Mouse (Mus musculus) retina, postnatal 1 day (tissue): ENCODE data around the gene Wdcp.
"Not testable (repeated sequence)": the region's sequence is repeated elsewhere in the genome, so short reads cannot be mapped to it uniquely, and the experiment has no call there.

Experiments used
- DNase-seq: peaks from one replicate; pipeline ENCODE4 v3.0.0-alpha.2; 2012

The Wdcp gene

DNA sequence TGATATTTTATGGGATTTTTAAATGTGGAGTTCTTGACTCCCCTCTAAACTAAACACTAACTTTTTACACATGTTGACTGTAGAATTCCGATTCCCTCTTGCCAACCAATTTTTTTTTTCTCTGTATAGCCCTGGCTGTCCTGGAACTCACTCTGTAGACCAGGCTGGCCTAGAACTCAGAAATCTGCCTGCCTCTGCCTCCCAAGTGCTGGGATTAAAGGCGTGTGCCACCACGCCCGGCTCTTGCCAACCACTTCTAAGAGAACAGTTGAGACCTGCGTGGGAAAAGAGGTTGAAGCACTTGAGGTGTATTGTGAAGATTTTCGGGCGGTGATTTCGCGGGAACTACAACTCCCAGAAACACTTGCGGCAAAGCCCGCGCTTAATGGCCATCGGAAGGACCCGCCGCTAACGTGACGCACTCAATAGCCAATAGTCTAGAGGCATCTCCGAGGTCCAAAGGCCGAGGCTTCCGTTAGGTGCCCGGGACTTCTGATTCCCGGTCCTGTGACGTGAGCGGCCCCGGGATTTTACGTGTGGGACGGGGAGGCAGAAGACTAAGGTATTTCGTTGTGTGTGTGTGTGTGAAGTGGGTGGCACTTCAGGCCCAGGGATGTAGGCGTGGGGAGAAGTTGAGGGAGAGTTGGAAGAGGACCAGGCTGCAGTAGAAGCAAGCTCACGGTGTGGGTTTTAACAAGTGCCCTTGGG lies at the start of gene Wdcp:
Gene Wdcp (plus strand): TSS at position 414 of the 708 bp plus-strand sequence.
- peak; percentile 95 for DNase-seq

GRCm38 (mm10) chr12:4793718-4794117 lies 49.4 kb upstream of the Wdcp start:
- DNase-seq, result peak; percentile 38

GRCm38 (mm10) chr12:4797471-4797870 lies 45.6 kb upstream of the Wdcp start:
- not testable (repeated sequence) for DNase-seq

- DNase-seq, result no peak
Measured at GRCm38 (mm10) chr12:4811036-4811435, 32.1 kb upstream of the Wdcp start.

- DNase-seq, result no peak
Measured at GRCm38 (mm10) chr12:4811705-4812104, 31.4 kb upstream of the Wdcp start.

GRCm38 (mm10) chr12:4813636-4814035 lies 29.5 kb upstream of the Wdcp start:
- no peak for DNase-seq

DNA sequence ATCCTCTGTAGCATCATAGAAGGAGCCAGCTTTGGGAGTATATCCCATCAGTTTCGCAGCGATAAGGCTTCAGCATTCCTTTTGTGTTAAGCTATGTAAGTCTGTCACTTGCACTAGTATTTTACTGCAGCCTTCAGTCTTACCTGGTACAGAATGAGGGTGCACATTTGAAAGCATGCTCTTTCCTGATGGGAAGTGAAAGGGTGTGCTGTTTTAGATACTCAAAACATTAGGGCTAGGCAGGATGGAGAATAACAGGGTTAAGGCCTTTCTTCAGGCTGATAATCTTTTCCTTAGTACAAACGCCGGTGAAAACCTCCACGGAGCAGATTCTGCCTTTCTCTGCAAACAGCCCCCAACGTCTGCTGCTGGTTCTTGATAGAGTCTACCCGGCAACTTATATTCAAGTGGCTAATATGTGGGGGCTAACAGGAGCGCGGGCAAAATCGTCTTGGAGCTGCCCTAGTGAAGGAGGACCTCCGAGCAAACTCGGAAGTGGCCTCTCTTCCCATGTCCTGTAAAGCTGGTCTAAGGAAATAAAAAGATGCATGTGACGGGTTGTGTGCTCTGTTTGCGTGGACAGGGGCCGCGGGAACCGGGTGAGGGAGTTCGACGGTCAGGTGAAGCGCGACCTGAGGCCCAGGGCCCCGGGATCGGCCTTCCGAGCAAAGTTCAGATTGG lies 26.3 kb upstream of the Wdcp start:
- no peak for DNase-seq

DNA sequence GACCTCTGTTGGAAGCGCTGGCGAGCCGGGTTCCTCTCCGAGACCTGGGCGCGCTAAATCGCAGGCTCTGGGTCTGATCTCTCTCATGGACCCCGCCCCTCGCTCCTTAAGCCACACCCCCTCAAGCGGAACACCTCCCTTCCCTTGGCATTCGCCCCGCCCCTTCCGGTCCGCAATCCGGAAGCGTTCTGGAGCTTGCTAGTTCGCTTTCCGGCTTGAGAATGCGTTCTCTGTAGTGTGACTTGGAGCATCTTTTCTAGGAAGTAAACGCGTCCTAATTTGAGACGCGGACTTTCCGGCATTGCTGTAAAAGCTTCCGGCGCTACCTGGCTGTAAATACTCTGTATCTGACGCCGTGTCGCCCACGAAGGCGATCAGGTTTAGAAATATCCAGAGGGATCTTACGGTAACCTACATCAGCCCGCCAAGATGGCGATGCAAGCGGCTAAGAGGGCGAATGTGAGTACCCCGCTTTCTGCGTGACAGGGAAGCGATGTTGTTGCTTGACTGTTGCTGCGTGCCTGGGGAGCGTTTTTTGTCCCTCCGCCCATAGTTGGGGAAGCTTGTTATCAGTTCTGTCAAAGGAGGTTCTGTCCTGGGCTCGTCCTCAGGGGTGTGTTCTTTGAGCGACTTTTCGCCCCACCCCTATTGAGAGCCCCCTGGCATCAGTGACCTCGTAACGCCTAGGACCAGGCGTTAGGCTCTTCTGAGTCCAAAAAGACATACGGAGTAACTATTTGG lies 25.6 kb upstream of the Wdcp start, which contains the start of gene Sf3b6:
Gene Sf3b6 (plus strand): TSS at position 184 of the 741 bp plus-strand sequence.
- peak; percentile 98 for DNase-seq

- no peak for DNase-seq
Measured at GRCm38 (mm10) chr12:4827256-4827655, 15.8 kb upstream of the Wdcp start.

GRCm38 (mm10) chr12:4836959-4837358 lies 6.1 kb upstream of the Wdcp start:
- DNase-seq, result no peak

DNA sequence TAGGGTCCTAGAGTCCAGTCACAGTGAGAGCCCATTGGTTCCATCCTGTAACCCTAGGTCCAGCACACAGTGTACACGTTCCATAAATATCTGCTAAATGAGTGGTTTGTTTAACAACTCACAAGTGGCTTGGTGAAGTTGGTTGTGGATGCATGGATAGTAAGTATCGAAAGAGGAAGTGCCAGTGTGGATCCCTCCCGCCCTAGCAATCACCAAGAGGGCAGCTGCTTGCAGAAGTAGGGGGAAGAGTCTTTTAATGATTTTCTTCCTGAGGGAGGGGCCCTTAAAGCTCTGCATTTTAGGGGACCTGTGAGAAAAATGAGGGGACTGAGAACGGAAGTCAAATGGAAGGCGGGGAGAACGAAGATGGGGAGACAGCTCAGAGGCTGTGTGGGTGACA lies 3.1 kb upstream of the Wdcp start:
- no peak for DNase-seq

- DNase-seq, result no peak
Measured at GRCm38 (mm10) chr12:4840741-4841140, 2.4 kb upstream of the Wdcp start.

DNA sequence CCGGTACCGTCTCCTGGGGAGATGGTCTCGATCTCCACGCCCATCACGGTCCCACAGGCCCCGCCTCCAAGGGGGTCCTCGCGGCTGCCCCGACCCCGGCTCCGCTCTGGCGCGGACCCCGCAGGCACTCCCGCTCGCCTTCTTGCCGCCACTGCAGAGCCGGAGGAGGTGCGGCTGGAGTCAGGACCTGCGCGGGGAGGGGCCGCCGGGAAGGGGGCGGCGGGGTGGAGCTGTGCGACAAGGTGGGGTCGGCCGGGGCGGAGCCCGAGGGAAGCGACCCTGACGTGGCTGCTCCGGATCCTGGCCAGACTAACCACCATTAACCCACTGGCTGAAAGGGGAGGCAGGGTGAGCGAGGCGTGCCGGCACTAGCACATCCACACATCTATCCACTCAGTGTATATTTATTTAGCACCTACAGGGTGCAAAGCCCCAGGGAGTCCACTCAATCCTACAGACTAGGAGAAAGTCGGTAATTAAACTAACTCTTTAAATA lies 1.7 kb upstream of the Wdcp start, which contains the start of gene Fkbp1b:
Gene Fkbp1b (minus strand): TSS at position 200 of the 496 bp plus-strand sequence.
- peak; percentile 78 for DNase-seq

- DNase-seq, result no peak
Measured at GRCm38 (mm10) chr12:4842456-4842855, 647 bp upstream of the Wdcp start.

- DNase-seq, result peak; percentile 56
Measured at GRCm38 (mm10) chr12:4843741-4844140, 638 bp downstream of the Wdcp start.

- DNase-seq, result no peak
Measured at GRCm38 (mm10) chr12:4856160-4856559, 13.1 kb downstream of the Wdcp start.

DNA sequence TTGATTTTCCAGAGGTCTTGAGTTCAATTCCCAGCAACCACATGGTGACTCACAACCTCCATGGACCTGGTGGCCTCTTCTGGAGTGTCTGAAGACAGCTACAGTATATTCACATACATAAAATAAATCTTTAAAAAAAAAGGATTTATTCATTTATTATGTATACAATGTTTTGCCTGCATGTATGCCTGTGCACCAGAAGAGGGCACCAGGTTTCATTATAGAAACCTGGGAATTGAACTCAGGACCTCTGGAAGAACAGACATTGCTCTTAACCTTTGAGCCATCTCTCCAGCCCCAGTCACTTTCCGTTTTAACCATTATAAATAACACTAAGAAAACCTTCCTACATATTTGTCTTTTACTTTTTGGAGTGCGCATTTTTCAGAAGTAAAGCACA lies 13.7 kb downstream of the Wdcp start:
- DNase-seq, result no peak

- DNase-seq, result no peak
Measured at GRCm38 (mm10) chr12:4859241-4859914, 16.3 kb downstream of the Wdcp start.

GRCm38 (mm10) chr12:4862672-4863071 lies 19.6 kb downstream of the Wdcp start:
- no peak for DNase-seq

GRCm38 (mm10) chr12:4863654-4864337 lies 20.7 kb downstream of the Wdcp start:
- no peak for DNase-seq

DNA sequence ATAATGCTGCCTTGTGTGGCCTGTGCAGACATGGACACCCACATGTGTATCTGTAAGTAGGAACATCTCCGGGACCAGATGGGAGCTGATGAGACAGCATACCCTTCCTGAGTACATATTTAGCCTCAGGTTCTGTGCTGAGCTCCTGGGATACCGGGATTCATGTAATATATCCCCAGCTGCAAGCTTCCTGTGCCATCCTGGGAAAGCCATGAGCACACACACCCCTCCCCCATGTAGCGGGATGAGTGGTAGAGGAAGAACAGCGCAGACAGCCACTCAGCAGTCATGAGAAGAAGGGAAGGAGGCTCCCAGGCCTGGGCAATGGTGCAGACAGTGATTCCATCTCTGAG lies 21.2 kb downstream of the Wdcp start:
- peak; percentile 39 for DNase-seq

- DNase-seq, result no peak
Measured at GRCm38 (mm10) chr12:4868924-4869323, 25.8 kb downstream of the Wdcp start.
